Mouse (Mus musculus) kidney, postnatal 0 days (tissue): ENCODE data around the gene Lrrc75a. TPM values are rescaled to one million over a fixed set of nuclear protein-coding genes. Genes with fewer than 3 reads are reported as not detected.

Experiments used
- ATAC-seq: fragments of 200-750 bp; cut with Nextera tagmentation; replicated peaks from 2 replicates; pipeline ENCODE4 v1.8.0; 2017; ENCODE audit warnings: low read depth, moderate number of reproducible peaks, moderate TSS enrichment, moderate library complexity; ENCODE audit not compliant: low FRiP score
- DNase-seq: peaks from one replicate; pipeline ENCODE4 v3.0.0-alpha.2; 2016; ENCODE audit warnings: low spot score
- H3K27ac ChIP-seq: fragments of 300-500 bp; sonication (generic); 2 replicates; pipeline ENCODE4 v1.5.1; 2014; ENCODE audit warnings: mild to moderate bottlenecking
- H3K27me3 ChIP-seq: fragments of 300-500 bp; sonication (generic); 2 replicates; pipeline ENCODE4 v1.6.1; 2014; ENCODE audit warnings: low read length, mixed read lengths; ENCODE audit not compliant: insufficient read depth
- H3K36me3 ChIP-seq: fragments of 300-500 bp; sonication (generic); 2 replicates; pipeline ENCODE4 v1.6.1; 2014; ENCODE audit warnings: low read length, mixed read lengths; ENCODE audit not compliant: insufficient read depth
- H3K4me1 ChIP-seq: fragments of 300-500 bp; sonication (generic); replicated peaks from 2 replicates; pipeline ENCODE4 v1.6.1; 2014; ENCODE audit warnings: antibody characterized with exemption, low read length, mixed read lengths; ENCODE audit not compliant: insufficient read depth
- H3K4me2 ChIP-seq: fragments of 300-500 bp; sonication (generic); 2 replicates; pipeline ENCODE4 v1.6.1; 2014; ENCODE audit warnings: mild to moderate bottlenecking, low read length, moderate library complexity, mixed read lengths
- H3K4me3 ChIP-seq: fragments of 300-500 bp; sonication (generic); replicated peaks from 2 replicates; pipeline ENCODE4 v1.5.1; 2014; ENCODE audit warnings: low read depth, low read length
- H3K9ac ChIP-seq: fragments of 300-500 bp; sonication (generic); 2 replicates; pipeline ENCODE4 v1.6.1; 2014; ENCODE audit warnings: low read depth, low read length
- H3K9me3 ChIP-seq: fragments of 300-500 bp; sonication (generic); replicated peaks from 2 replicates; pipeline ENCODE4 v1.6.1; 2016; ENCODE audit warnings: low read length, inconsistent platforms, mixed read lengths
- CTCF ChIP-seq: IDR thresholded peaks from 2 replicates; pipeline ENCODE4 v1.5.1; 2016; ENCODE audit warnings: antibody characterized with exemption, low read depth, mild to moderate bottlenecking, moderate library complexity
- WGBS: fragments of 180-500 bp; shearing (Covaris S2); extraction: QIAGEN DNeasy Blood & Tissue Kit; methylation state at CpG from one replicate; pipeline ENCODE4 v1.1.7; 2014; 5-methylcytosine and 5-hydroxymethylcytosine counted together
- polyA plus RNA-seq: library from polyadenylated mRNA; unstranded; fragments of >200 nt; fragmentation: Nextera tagmentation; extraction: Ambion mirVana; gene quantifications from 2 replicates; pipeline ENCODE4 v1.2.1, GENCODE M21; 2015

Gene Lrrc75a
- polyA plus RNA-seq, 1 experiment from 2014 or later = 14.8 TPM

GRCm38 (mm10) chr11:62676290-62676596 lies 27.9 kb upstream of the Lrrc75a start:
- H3K4me2 ChIP-seq = no peak overlapping the region
- TF ChIP-seq CTCF = no peak
- WGBS = 88% methylated on average over 4 of the region's 4 CpGs
- H3K9ac ChIP-seq = no peak overlapping the region
- no peak overlapping the region for H3K27ac ChIP-seq
- H3K36me3 ChIP-seq = no peaks in the 10 kb centered on the region
- H3K9me3 ChIP-seq = no peaks in the 10 kb centered on the region
- DNase-seq (no peak), ATAC-seq (no peak)
- H3K4me3 ChIP-seq = no peak overlapping the region
- H3K27me3 ChIP-seq = no peaks in the 10 kb centered on the region
- H3K4me1 ChIP-seq = no peaks in the 10 kb centered on the region

GRCm38 (mm10) chr11:62675480-62676289 lies 27.4 kb upstream of the Lrrc75a start:
- peak; percentile 91 for TF ChIP-seq CTCF
- peak overlapping the region; percentile 50 for H3K4me2 ChIP-seq
- no peaks in the 10 kb centered on the region for H3K4me1 ChIP-seq
- H3K9me3 ChIP-seq = no peaks in the 10 kb centered on the region
- H3K27me3 ChIP-seq = no peaks in the 10 kb centered on the region
- DNase-seq (peak; percentile 97), ATAC-seq (peak; percentile 90)
- H3K36me3 ChIP-seq = no peaks in the 10 kb centered on the region
- no peak overlapping the region for H3K9ac ChIP-seq
- 15% methylated on average over 17 of the region's 17 CpGs for WGBS
- peak overlapping the region; percentile 8 for H3K4me3 ChIP-seq
- H3K27ac ChIP-seq = no peak overlapping the region

GRCm38 (mm10) chr11:62670006-62670405 lies 21.7 kb upstream of the Lrrc75a start:
- no peak overlapping the region for H3K27ac ChIP-seq
- no peak overlapping the region for H3K4me2 ChIP-seq
- DNase-seq (no peak), ATAC-seq (no peak)
- H3K9ac ChIP-seq = no peak overlapping the region
- no peak overlapping the region for H3K4me3 ChIP-seq
- no peaks in the 10 kb centered on the region for H3K27me3 ChIP-seq
- H3K4me1 ChIP-seq = no peaks in the 10 kb centered on the region
- H3K36me3 ChIP-seq = 0 out of 2 replicates have a peak, but pooled peaks cover 3% of the 10 kb centered on the region
- no peak for TF ChIP-seq CTCF
- 83% methylated on average over 6 of the region's 6 CpGs for WGBS
- no peaks in the 10 kb centered on the region for H3K9me3 ChIP-seq

GRCm38 (mm10) chr11:62669471-62669870 lies 21.1 kb upstream of the Lrrc75a start:
- DNase-seq (no peak), ATAC-seq (no peak)
- no peak overlapping the region for H3K4me3 ChIP-seq

GRCm38 (mm10) chr11:62668986-62669385 lies 20.7 kb upstream of the Lrrc75a start:
- Histone ChIP-seq H3K9ac (no peak overlapping the region), H3K27ac (no peak overlapping the region), H3K4me3 (no peak overlapping the region), H3K4me2 (no peak overlapping the region), H3K9me3 (no peaks in the 10 kb centered on the region), H3K4me1 (no peaks in the 10 kb centered on the region), H3K36me3 (0 out of 2 replicates have a peak, but pooled peaks cover 3% of the 10 kb centered on the region), H3K27me3 (no peaks in the 10 kb centered on the region)
- DNase-seq (no peak), ATAC-seq (no peak)
- 90% methylated on average over 5 of the region's 5 CpGs for WGBS
- TF ChIP-seq CTCF = no peak

More at GRCm38 (mm10) chr11:62669471-62669870, 21.1 kb upstream of the Lrrc75a start:
- Histone ChIP-seq H3K36me3 (0 out of 2 replicates have a peak, but pooled peaks cover 3% of the 10 kb centered on the region), H3K27me3 (no peaks in the 10 kb centered on the region), H3K4me1 (no peaks in the 10 kb centered on the region), H3K9ac (no peak overlapping the region), H3K27ac (no peak overlapping the region), H3K4me2 (no peak overlapping the region), H3K9me3 (no peaks in the 10 kb centered on the region)
- TF ChIP-seq CTCF = no peak
- WGBS = 72% methylated on average over 12 of the region's 12 CpGs

- no peaks in the 10 kb centered on the region; the same call in 1 of the 2 replicates for H3K4me1 ChIP-seq
- no peak for ATAC-seq
- H3K9me3 ChIP-seq = no peaks in the 10 kb centered on the region
- H3K27ac ChIP-seq = no peak overlapping the region
- 0 out of 2 replicates have a peak, but pooled peaks cover 3% of the 10 kb centered on the region for H3K36me3 ChIP-seq
- H3K4me2 ChIP-seq = no peak overlapping the region
- WGBS = 88% methylated on average over 6 of the region's 6 CpGs
- no peak for TF ChIP-seq CTCF
- no peaks in the 10 kb centered on the region for H3K27me3 ChIP-seq
- no peak overlapping the region for H3K4me3 ChIP-seq
- H3K9ac ChIP-seq = no peak overlapping the region
- no peak for DNase-seq
Measured at GRCm38 (mm10) chr11:62664250-62664649, 15.9 kb upstream of the Lrrc75a start.
